Mouse (Mus musculus): ENCODE results near the gene Tcf25. TPM values are rescaled to one million over a fixed set of nuclear protein-coding genes. Genes with fewer than 3 reads are reported as not detected.
"Not testable (repeated sequence)": the region's sequence is repeated elsewhere in the genome, so short reads cannot be mapped to it uniquely, and the experiment has no call there.

Tcf25 gene
- polyA plus RNA-seq, 1 experiment from 2014 or later, result 394 TPM

DNA sequence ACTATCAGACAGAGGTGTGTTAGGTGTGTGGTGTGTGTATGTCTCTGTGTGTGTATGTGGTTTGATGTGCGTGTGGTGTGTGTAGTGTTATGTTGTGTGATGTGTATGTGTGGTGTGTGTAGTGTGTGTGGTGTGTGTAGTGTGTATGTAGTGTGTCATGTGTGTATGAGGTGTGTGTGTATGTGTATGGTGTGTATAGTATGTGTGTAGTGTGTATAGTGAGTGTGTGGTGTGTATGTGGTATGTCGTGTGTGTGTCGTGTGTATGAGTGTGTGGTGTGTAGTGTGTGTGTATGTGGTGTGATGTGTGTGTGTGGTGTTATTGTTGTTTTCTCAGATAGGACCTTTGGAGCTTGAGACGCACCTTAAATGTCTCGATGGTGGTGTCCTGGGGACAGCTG is 68.8 kb downstream of the Tcf25 start:
- Histone ChIP-seq H3K27me3 (ENCODE audit: control insufficient read depth, insufficient read depth, low read depth, low read length) (no peaks in the 10 kb centered on the region), H3K9ac (ENCODE audit: low read depth, low read length) (no peak overlapping the region), H3K4me2 (ENCODE audit: low read length) (peak overlapping the region; percentile 73; the same call in 1 of the 2 replicates), H3K9me3 (replicated peaks; ENCODE audit: control insufficient read depth, low read length, poor library complexity, severe bottlenecking) (no peaks in the 10 kb centered on the region), H3K27ac (ENCODE audit: low read length) (no peak overlapping the region), H3K4me1 (ENCODE audit: control insufficient read depth, insufficient read depth, low read length) (peaks cover 7% of the 10 kb centered on the region), H3K36me3 (ENCODE audit: control insufficient read depth, insufficient read depth, low read length) (0 out of 2 replicates have a peak, but pooled peaks cover 2% of the 10 kb centered on the region), H3K4me3 (ENCODE audit: low read depth, low read length) (no peak overlapping the region)
- WGBS, result 88% methylated on average over 5 of the region's 5 CpGs
- ATAC-seq, result peak; percentile 29; the same call in 1 of the 2 replicates

- no peaks in the 10 kb centered on the region for H3K9me3 ChIP-seq (replicated peaks; ENCODE audit: control insufficient read depth, low read length, poor library complexity, severe bottlenecking)
- peak overlapping the region; percentile 73 for H3K4me2 ChIP-seq (ENCODE audit: low read length)
- peaks cover 7% of the 10 kb centered on the region for H3K4me1 ChIP-seq (ENCODE audit: control insufficient read depth, insufficient read depth, low read length)
- peak; percentile 97 for ATAC-seq
- peak overlapping the region; percentile 72 for H3K4me3 ChIP-seq (ENCODE audit: low read depth, low read length)
- H3K9ac ChIP-seq (ENCODE audit: low read depth, low read length), result peak overlapping the region; percentile 83
- WGBS, result 1% methylated on average over 41 of the region's 41 CpGs
- no peaks in the 10 kb centered on the region for H3K27me3 ChIP-seq (ENCODE audit: control insufficient read depth, insufficient read depth, low read depth, low read length)
- peak overlapping the region; percentile 89 for H3K27ac ChIP-seq (ENCODE audit: low read length)
- H3K36me3 ChIP-seq (ENCODE audit: control insufficient read depth, insufficient read depth, low read length), result 0 out of 2 replicates have a peak, but pooled peaks cover 2% of the 10 kb centered on the region
These were observed 69.5 kb downstream of the Tcf25 start for GRCm38 (mm10) chr8:123442871-123443575.

DNA sequence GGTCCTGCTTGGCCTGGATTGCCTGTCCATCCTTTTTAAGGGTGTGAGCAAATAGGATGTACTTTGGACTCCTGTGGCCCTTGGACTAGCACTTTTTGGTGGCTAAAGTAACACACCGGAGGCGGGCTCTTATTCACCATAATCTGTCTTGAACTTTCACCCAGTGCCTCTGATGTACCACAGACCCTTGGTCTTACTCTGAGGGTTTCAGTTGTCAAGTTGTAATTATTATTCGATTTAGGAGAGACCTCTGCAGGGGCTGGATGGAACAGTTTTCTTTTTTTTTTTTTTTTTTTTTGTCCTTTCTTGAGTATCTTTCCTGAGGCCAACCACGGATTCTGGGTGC is 70.0 kb downstream of the Tcf25 start:
- no peak; the same call in 1 of the 2 replicates for ATAC-seq
- Histone ChIP-seq H3K27ac (ENCODE audit: low read length) (peak overlapping the region; percentile 89), H3K4me1 (ENCODE audit: control insufficient read depth, insufficient read depth, low read length) (peaks cover 7% of the 10 kb centered on the region), H3K4me3 (ENCODE audit: low read depth, low read length) (peak overlapping the region; percentile 72), H3K9ac (ENCODE audit: low read depth, low read length) (peak overlapping the region; percentile 83), H3K27me3 (ENCODE audit: control insufficient read depth, insufficient read depth, low read depth, low read length) (no peaks in the 10 kb centered on the region), H3K36me3 (ENCODE audit: control insufficient read depth, insufficient read depth, low read length) (0 out of 2 replicates have a peak, but pooled peaks cover 2% of the 10 kb centered on the region), H3K4me2 (ENCODE audit: low read length) (peak overlapping the region; percentile 73), H3K9me3 (replicated peaks; ENCODE audit: control insufficient read depth, low read length, poor library complexity, severe bottlenecking) (no peaks in the 10 kb centered on the region)
- 25% methylated on average over 4 of the region's 4 CpGs for WGBS

- Histone ChIP-seq H3K9me3 (replicated peaks; ENCODE audit: control insufficient read depth, low read length, poor library complexity, severe bottlenecking) (no peaks in the 10 kb centered on the region), H3K27me3 (ENCODE audit: control insufficient read depth, insufficient read depth, low read depth, low read length) (no peaks in the 10 kb centered on the region), H3K36me3 (ENCODE audit: control insufficient read depth, insufficient read depth, low read length) (0 out of 2 replicates have a peak, but pooled peaks cover 4% of the 10 kb centered on the region), H3K4me2 (ENCODE audit: low read length) (peak overlapping the region; percentile 73), H3K4me3 (ENCODE audit: low read depth, low read length) (peak overlapping the region; percentile 72; the same call in 1 of the 2 replicates), H3K27ac (ENCODE audit: low read length) (no peak overlapping the region), H3K4me1 (ENCODE audit: control insufficient read depth, insufficient read depth, low read length) (peaks cover 7% of the 10 kb centered on the region), H3K9ac (ENCODE audit: low read depth, low read length) (peak overlapping the region; percentile 35; the same call in 1 of the 2 replicates)
- WGBS, result 91% methylated on average over 6 of the region's 6 CpGs
- ATAC-seq, result no peak
These were observed 70.6 kb downstream of the Tcf25 start for GRCm38 (mm10) chr8:123444131-123444530.

DNA sequence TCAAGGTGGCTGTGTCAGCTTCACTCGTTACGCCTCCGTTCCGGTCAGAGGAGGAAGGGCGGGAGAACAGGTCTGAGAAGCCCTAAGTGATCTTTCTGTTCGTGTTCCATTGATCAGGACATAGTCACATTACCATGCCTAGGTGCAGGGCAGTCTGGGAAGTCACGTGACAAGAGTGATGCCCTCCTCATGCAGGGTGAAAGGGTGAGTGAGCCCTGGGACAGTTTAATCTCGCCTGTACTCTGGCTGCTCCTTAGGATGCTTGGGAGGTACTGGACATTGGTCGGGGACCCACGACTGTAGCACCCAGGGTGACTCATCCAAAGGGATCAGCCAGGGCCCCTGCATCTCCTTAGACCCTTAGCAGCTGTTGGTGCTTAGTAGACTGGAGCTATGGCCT is 72.4 kb downstream of the Tcf25 start:
- Histone ChIP-seq H3K4me2 (ENCODE audit: low read length) (no peak overlapping the region), H3K9me3 (replicated peaks; ENCODE audit: control insufficient read depth, low read length, poor library complexity, severe bottlenecking) (no peaks in the 10 kb centered on the region), H3K4me3 (ENCODE audit: low read depth, low read length) (no peak overlapping the region), H3K4me1 (ENCODE audit: control insufficient read depth, insufficient read depth, low read length) (peaks cover 7% of the 10 kb centered on the region), H3K27me3 (ENCODE audit: control insufficient read depth, insufficient read depth, low read depth, low read length) (no peaks in the 10 kb centered on the region), H3K36me3 (ENCODE audit: control insufficient read depth, insufficient read depth, low read length) (peaks cover 4% of the 10 kb centered on the region; the same call in 1 of the 2 replicates), H3K27ac (ENCODE audit: low read length) (no peak overlapping the region), H3K9ac (ENCODE audit: low read depth, low read length) (no peak overlapping the region)
- 88% methylated on average over 10 of the region's 10 CpGs for WGBS
- ATAC-seq, result no peak

DNA sequence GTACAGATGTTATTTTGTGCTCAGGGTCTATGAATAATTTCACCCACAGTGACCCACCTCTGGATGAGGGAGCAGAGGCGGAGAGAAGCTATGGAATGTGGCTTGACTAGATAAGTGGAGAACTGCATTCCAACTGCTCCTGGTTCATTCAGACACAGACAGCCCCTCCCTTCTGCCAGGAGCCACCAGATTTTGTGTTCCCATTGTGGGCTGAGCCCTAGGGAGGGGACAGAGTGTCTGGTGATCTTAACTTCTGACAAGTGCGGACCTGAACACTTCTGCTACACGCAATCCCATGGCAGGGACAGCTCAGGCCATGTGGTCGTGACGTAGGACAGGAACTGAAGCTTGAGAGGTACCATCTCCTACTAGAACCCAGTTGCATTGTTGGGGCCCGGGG is 73.2 kb downstream of the Tcf25 start:
- no peaks in the 10 kb centered on the region for H3K9me3 ChIP-seq (replicated peaks; ENCODE audit: control insufficient read depth, low read length, poor library complexity, severe bottlenecking)
- H3K4me1 ChIP-seq (ENCODE audit: control insufficient read depth, insufficient read depth, low read length), result peaks cover 7% of the 10 kb centered on the region
- no peak overlapping the region for H3K27ac ChIP-seq (ENCODE audit: low read length)
- H3K9ac ChIP-seq (ENCODE audit: low read depth, low read length), result no peak overlapping the region
- H3K36me3 ChIP-seq (ENCODE audit: control insufficient read depth, insufficient read depth, low read length), result peaks cover 7% of the 10 kb centered on the region; the same call in 1 of the 2 replicates
- ATAC-seq, result no peak
- 93% methylated on average over 6 of the region's 6 CpGs for WGBS
- H3K27me3 ChIP-seq (ENCODE audit: control insufficient read depth, insufficient read depth, low read depth, low read length), result no peaks in the 10 kb centered on the region
- no peak overlapping the region for H3K4me3 ChIP-seq (ENCODE audit: low read depth, low read length)
- H3K4me2 ChIP-seq (ENCODE audit: low read length), result no peak overlapping the region

DNA sequence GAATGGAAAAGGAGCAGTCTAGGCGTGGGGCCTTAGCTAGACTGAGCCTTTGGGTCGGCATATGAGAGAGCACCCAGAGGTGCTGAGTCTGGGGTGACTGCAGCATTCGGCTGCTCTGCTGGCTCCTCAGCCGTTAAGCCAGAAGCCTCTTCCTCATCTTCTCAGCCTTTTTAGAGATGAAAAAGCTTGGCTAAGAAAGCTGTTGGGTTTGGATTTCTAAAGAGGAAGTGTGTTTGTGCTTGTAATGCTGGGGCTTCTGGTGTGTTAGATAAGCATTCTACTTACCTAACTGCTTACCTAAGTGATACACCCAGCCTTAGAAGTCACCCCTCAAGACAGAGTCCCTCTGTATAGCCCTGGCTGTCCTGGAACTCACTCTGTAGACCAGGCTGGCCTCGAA is 77.2 kb downstream of the Tcf25 start:
- H3K4me2 ChIP-seq (ENCODE audit: low read length), result no peak overlapping the region
- no peak overlapping the region for H3K9ac ChIP-seq (ENCODE audit: low read depth, low read length)
- WGBS, result 92% methylated on average over 5 of the region's 5 CpGs
- H3K4me1 ChIP-seq (ENCODE audit: control insufficient read depth, insufficient read depth, low read length), result no peaks in the 10 kb centered on the region
- no peaks in the 10 kb centered on the region for H3K9me3 ChIP-seq (replicated peaks; ENCODE audit: control insufficient read depth, low read length, poor library complexity, severe bottlenecking)
- no peak for ATAC-seq
- peaks cover 33% of the 10 kb centered on the region for H3K36me3 ChIP-seq (ENCODE audit: control insufficient read depth, insufficient read depth, low read length)
- H3K4me3 ChIP-seq (ENCODE audit: low read depth, low read length), result no peak overlapping the region
- no peaks in the 10 kb centered on the region for H3K27me3 ChIP-seq (ENCODE audit: control insufficient read depth, insufficient read depth, low read depth, low read length)
- no peak overlapping the region for H3K27ac ChIP-seq (ENCODE audit: low read length)

- not testable (repeated sequence) for H3K4me1 ChIP-seq (ENCODE audit: control insufficient read depth, insufficient read depth, low read length); H3K9ac ChIP-seq (ENCODE audit: low read depth, low read length); H3K27me3 ChIP-seq (ENCODE audit: control insufficient read depth, insufficient read depth, low read depth, low read length); H3K9me3 ChIP-seq (replicated peaks; ENCODE audit: control insufficient read depth, low read length, poor library complexity, severe bottlenecking); H3K27ac ChIP-seq (ENCODE audit: low read length); ATAC-seq; H3K4me2 ChIP-seq (ENCODE audit: low read length); H3K4me3 ChIP-seq (ENCODE audit: low read depth, low read length)
- WGBS, result 95% methylated on average over 12 of the region's 12 CpGs
- H3K36me3 ChIP-seq (ENCODE audit: control insufficient read depth, insufficient read depth, low read length), result peaks cover 38% of the 10 kb centered on the region
These were observed 78.2 kb downstream of the Tcf25 start for GRCm38 (mm10) chr8:123451747-123452146.

- Histone ChIP-seq H3K27me3 (ENCODE audit: control insufficient read depth, insufficient read depth, low read depth, low read length) (no peaks in the 10 kb centered on the region), H3K4me2 (ENCODE audit: low read length) (no peak overlapping the region), H3K36me3 (ENCODE audit: control insufficient read depth, insufficient read depth, low read length) (peaks cover 38% of the 10 kb centered on the region), H3K4me3 (ENCODE audit: low read depth, low read length) (no peak overlapping the region), H3K9me3 (replicated peaks; ENCODE audit: control insufficient read depth, low read length, poor library complexity, severe bottlenecking) (no peaks in the 10 kb centered on the region), H3K27ac (ENCODE audit: low read length) (no peak overlapping the region), H3K9ac (ENCODE audit: low read depth, low read length) (no peak overlapping the region), H3K4me1 (ENCODE audit: control insufficient read depth, insufficient read depth, low read length) (no peaks in the 10 kb centered on the region)
- 87% methylated on average over 4 of the region's 4 CpGs for WGBS
- ATAC-seq, result no peak
These were observed 78.6 kb downstream of the Tcf25 start for GRCm38 (mm10) chr8:123452149-123452548.

All from midbrain, embryonic 16.5 days (tissue).